In the genomic region with DNA sequence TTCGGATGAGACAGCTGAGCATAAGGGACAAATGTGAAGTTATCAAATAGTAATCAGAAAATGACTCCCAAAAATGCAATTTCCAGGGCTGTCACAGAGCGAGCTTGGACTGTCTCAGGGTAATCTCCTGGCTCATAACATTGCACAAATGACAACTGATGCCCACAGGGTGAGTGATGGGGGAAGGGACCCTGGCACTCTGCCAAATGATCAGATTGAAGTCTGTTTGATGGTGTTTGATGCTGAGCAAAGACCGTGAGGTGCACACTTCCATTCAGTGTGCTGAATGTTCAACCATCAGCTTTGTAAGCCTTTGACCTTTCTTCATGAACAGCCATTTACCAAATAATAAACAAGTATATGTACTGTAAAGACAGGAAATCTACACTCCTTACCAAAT, we compare ENCODE assay signal across 24 mouse cellular contexts.
A peak's percentile ranks its signal among the peaks of the same experiment; 100 is the strongest.
DNase-seq lines count a peak whose midpoint lies in the region; ATAC-seq lines count a peak whose summit lies in the region.
"Had no signal": no experiment of that assay in that cellular context is flagged by ENCODE, and none has a peak within 500 bp of the region (broad histone marks: within the 10 kb centered on the region; RNA-seq: fewer than 3 reads in every experiment).

No protein-coding gene starts in this region.

- 0 out of 2 replicates have a peak, but pooled peaks have one; percentile 47 for ATAC-seq in forebrain, embryonic 15.5 days (replicated peaks)
- no peak for ATAC-seq in forebrain, embryonic 16.5 days
- ATAC-seq in midbrain, embryonic 13.5 days: 0 out of 2 replicates have a peak, but pooled peaks have one; percentile 40
- ATAC-seq in midbrain, embryonic 11.5 days (ENCODE audit: low FRiP score): no peak
- ATAC-seq: CD4-positive, CD25-positive, alpha-beta regulatory T cell, adult 4 months; intestine, postnatal 0 days had no signal

- 44% methylated on average over 3 of the region's 3 CpGs for WGBS in forebrain, embryonic 15.5 days
- whole genome bisulfite sequencing in forebrain, embryonic 16.5 days: 50% methylated on average over 3 of the region's 3 CpGs
- 51% methylated on average over 3 of the region's 3 CpGs for WGBS in midbrain, embryonic 13.5 days
- WGBS in midbrain, embryonic 11.5 days: 74% methylated on average over 3 of the region's 3 CpGs

- no peaks in the 10 kb centered on the region for H3K4me1 ChIP-seq in forebrain, embryonic 15.5 days
- no peaks in the 10 kb centered on the region for H3K4me1 ChIP-seq in forebrain, embryonic 16.5 days (replicated peaks; ENCODE audit: control insufficient read depth, insufficient read depth, low read length)
- H3K4me1 ChIP-seq in midbrain, embryonic 13.5 days (replicated peaks): peaks cover 11% of the 10 kb centered on the region; the same call in 1 of the 2 replicates
- H3K4me1 ChIP-seq in midbrain, embryonic 11.5 days (ENCODE audit: control insufficient read depth, insufficient read depth, low read length): peaks cover 3% of the 10 kb centered on the region; the same call in 1 of the 2 replicates
- H3K4me1 ChIP-seq: hindbrain, embryonic 12.5 days; kidney, embryonic 15.5 days; liver, embryonic 15.5 days; lung, embryonic 15.5 days had no signal

- H3K27me3 ChIP-seq in forebrain, embryonic 15.5 days: no peaks in the 10 kb centered on the region; the same call in 1 of the 2 replicates
- H3K27me3 ChIP-seq in forebrain, embryonic 16.5 days (replicated peaks; ENCODE audit: control insufficient read depth, insufficient read depth, low read length): no peaks in the 10 kb centered on the region
- no peaks in the 10 kb centered on the region for H3K27me3 ChIP-seq in midbrain, embryonic 13.5 days
- H3K27me3 ChIP-seq in midbrain, embryonic 11.5 days (ENCODE audit: control insufficient read depth, insufficient read depth, low read length): no peaks in the 10 kb centered on the region
- H3K27me3 ChIP-seq: heart, embryonic 13.5 days; hindbrain, embryonic 12.5 days; kidney, embryonic 15.5 days; liver, embryonic 15.5 days; lung, embryonic 15.5 days had no signal

- H3K36me3 ChIP-seq in forebrain, embryonic 15.5 days: no peaks in the 10 kb centered on the region
- H3K36me3 ChIP-seq in forebrain, embryonic 16.5 days (ENCODE audit: control insufficient read depth, insufficient read depth): no peaks in the 10 kb centered on the region
- H3K36me3 ChIP-seq in midbrain, embryonic 13.5 days: no peaks in the 10 kb centered on the region
- H3K36me3 ChIP-seq in midbrain, embryonic 11.5 days (ENCODE audit: control insufficient read depth, insufficient read depth, low read length): no peaks in the 10 kb centered on the region
- H3K36me3 ChIP-seq: heart, embryonic 13.5 days; hindbrain, embryonic 12.5 days; kidney, embryonic 15.5 days; liver, embryonic 15.5 days; lung, embryonic 15.5 days had no signal

- H3K4me3 ChIP-seq in forebrain, embryonic 15.5 days: no peak overlapping the region
- no peak overlapping the region for H3K4me3 ChIP-seq in forebrain, embryonic 16.5 days (replicated peaks; ENCODE audit: low read length)
- H3K4me3 ChIP-seq in midbrain, embryonic 13.5 days (replicated peaks): no peak overlapping the region
- no peak overlapping the region for H3K4me3 ChIP-seq in midbrain, embryonic 11.5 days (ENCODE audit: low read depth, low read length)
- H3K4me3 ChIP-seq: heart, adult 2 months; heart, embryonic 13.5 days; hindbrain, embryonic 12.5 days; kidney, embryonic 15.5 days; liver, embryonic 15.5 days; lung, embryonic 15.5 days had no signal

- no peak overlapping the region for H3K27ac ChIP-seq in forebrain, embryonic 15.5 days (replicated peaks)
- H3K27ac ChIP-seq in forebrain, embryonic 16.5 days (ENCODE audit: low read length): no peak overlapping the region
- H3K27ac ChIP-seq in midbrain, embryonic 13.5 days: no peak overlapping the region
- H3K27ac ChIP-seq in midbrain, embryonic 11.5 days (ENCODE audit: low read depth, low read length): no peak overlapping the region
- H3K27ac ChIP-seq: heart, adult 2 months; heart, embryonic 13.5 days; hindbrain, embryonic 12.5 days; kidney, embryonic 15.5 days; liver, embryonic 15.5 days; lung, embryonic 15.5 days; macrophage had no signal

- peak; percentile 7 for DNase-seq in adrenal gland, postnatal 14 days
- no peak for DNase-seq in adrenal gland, adult 18-20 months (ENCODE audit: low spot score in 2 of 2)
- no peak for DNase-seq in midbrain, embryonic 11.5 days (ENCODE audit: low spot score, missing footprints)
- DNase-seq in testis, postnatal 10 days (ENCODE audit: low spot score): peak; percentile 43
- DNase-seq in testis, postnatal 14 days (ENCODE audit: low spot score): no peak
- DNase-seq: cerebellum, adult 9-10 months; gastrocnemius, postnatal 25 days; heart, adult 2 months; heart, postnatal 14 days; kidney, postnatal 4 days; liver; right cerebral cortex, postnatal 14 days; thymus, postnatal 25 days had no signal

- no peaks in the 10 kb centered on the region for H3K9me3 ChIP-seq in forebrain, embryonic 15.5 days
- H3K9me3 ChIP-seq in forebrain, embryonic 16.5 days (ENCODE audit: control insufficient read depth, low read length): no peaks in the 10 kb centered on the region
- H3K9me3 ChIP-seq in midbrain, embryonic 13.5 days: no peaks in the 10 kb centered on the region
- no peaks in the 10 kb centered on the region for H3K9me3 ChIP-seq in midbrain, embryonic 11.5 days (ENCODE audit: control insufficient read depth, low read length)
- H3K9me3 ChIP-seq: heart, embryonic 13.5 days; hindbrain, embryonic 12.5 days; kidney, embryonic 15.5 days; liver, embryonic 15.5 days; lung, embryonic 15.5 days had no signal

- no peak overlapping the region for H3K9ac ChIP-seq in forebrain, embryonic 15.5 days (replicated peaks)
- H3K9ac ChIP-seq in forebrain, embryonic 16.5 days (replicated peaks; ENCODE audit: low read depth, low read length): no peak overlapping the region
- no peak overlapping the region for H3K9ac ChIP-seq in midbrain, embryonic 13.5 days (replicated peaks)
- H3K9ac ChIP-seq in midbrain, embryonic 11.5 days (ENCODE audit: low read length): no peak overlapping the region
- H3K9ac ChIP-seq: heart, embryonic 13.5 days; hindbrain, embryonic 12.5 days; kidney, embryonic 15.5 days; liver, embryonic 15.5 days; lung, embryonic 15.5 days had no signal

- no peak overlapping the region for H3K4me2 ChIP-seq in forebrain, embryonic 15.5 days (replicated peaks)
- no peak overlapping the region for H3K4me2 ChIP-seq in forebrain, embryonic 16.5 days (ENCODE audit: low read length)
- H3K4me2 ChIP-seq in midbrain, embryonic 13.5 days (replicated peaks): no peak overlapping the region
- no peak overlapping the region for H3K4me2 ChIP-seq in midbrain, embryonic 11.5 days
- H3K4me2 ChIP-seq: heart, embryonic 13.5 days; hindbrain, embryonic 12.5 days; kidney, embryonic 15.5 days; liver, embryonic 15.5 days; lung, embryonic 15.5 days had no signal

Comparison
In these comparisons a context has a peak if more than half of its experiments do, and no peak if none do; other contexts are left out.
1. DNase-seq: peak in adrenal gland, postnatal 14 days (single experiment) and testis, postnatal 10 days (single experiment); none in adrenal gland, adult 18-20 months (0 of 2), midbrain, embryonic 11.5 days (single experiment) and testis, postnatal 14 days (single experiment).
2. ATAC-seq: peak in forebrain, embryonic 15.5 days (single experiment) and midbrain, embryonic 13.5 days (single experiment); none in forebrain, embryonic 16.5 days (single experiment) and midbrain, embryonic 11.5 days (single experiment).